Mouse (Mus musculus) intestine, embryonic 16.5 days (tissue): ENCODE results near the gene Cfap97d1. TPM values are rescaled to one million over a fixed set of nuclear protein-coding genes. Genes with fewer than 3 reads are reported as not detected.
A peak's percentile ranks its signal among the peaks of the same experiment; 100 is the strongest.

Source experiments
- ATAC-seq: fragments of 200-750 bp; cut with Nextera tagmentation; 2 replicates; pipeline ENCODE4 v1.8.0; 2017; ENCODE audit warnings: moderate TSS enrichment, moderate library complexity
- H3K27ac ChIP-seq: fragments of 300-500 bp; sonication (generic); 2 replicates; pipeline ENCODE4 v1.5.1; 2014; ENCODE audit warnings: mild to moderate bottlenecking, low read length
- H3K27me3 ChIP-seq: fragments of 300-500 bp; sonication (generic); replicated peaks from 2 replicates; pipeline ENCODE4 v1.6.1; 2014; ENCODE audit warnings: low read length, control low read depth, mixed read lengths; ENCODE audit not compliant: control insufficient read depth, insufficient read depth
- H3K36me3 ChIP-seq: fragments of 300-500 bp; sonication (generic); 2 replicates; pipeline ENCODE4 v1.6.1; 2014; ENCODE audit warnings: low read length, control low read depth; ENCODE audit not compliant: control insufficient read depth, insufficient read depth
- H3K4me1 ChIP-seq: fragments of 300-500 bp; sonication (generic); 2 replicates; pipeline ENCODE4 v1.6.1; 2014; ENCODE audit warnings: low read length, control low read depth, mixed read lengths; ENCODE audit not compliant: control insufficient read depth, insufficient read depth
- H3K4me2 ChIP-seq: fragments of 300-500 bp; sonication (generic); 2 replicates; pipeline ENCODE4 v1.6.1; 2014; ENCODE audit warnings: low read depth, low read length, control low read depth
- H3K4me3 ChIP-seq: fragments of 300-500 bp; sonication (generic); 2 replicates; pipeline ENCODE4 v1.5.1; 2014; ENCODE audit warnings: mild to moderate bottlenecking, low read length
- H3K9ac ChIP-seq: fragments of 300-500 bp; sonication (generic); 2 replicates; pipeline ENCODE4 v1.6.1; 2014; ENCODE audit warnings: low read depth, low read length
- H3K9me3 ChIP-seq: fragments of 300-500 bp; sonication (generic); 2 replicates; pipeline ENCODE4 v1.6.1; 2016; ENCODE audit warnings: low read length, control low read depth; ENCODE audit not compliant: control insufficient read depth
- WGBS: fragments of 180-500 bp; shearing (Covaris S2); extraction: QIAGEN DNeasy Blood & Tissue Kit; methylation state at CpG from one replicate; pipeline ENCODE4 v1.1.7; 2014; 5-methylcytosine and 5-hydroxymethylcytosine counted together
- polyA plus RNA-seq: library from polyadenylated mRNA; unstranded; fragments of >200 nt; fragmentation: Nextera tagmentation; extraction: Ambion mirVana; gene quantifications from 2 replicates; pipeline ENCODE4 v1.2.1, GENCODE M21; 2015

Gene Cfap97d1
- polyA plus RNA-seq, 1 experiment from 2014 or later = not detected

DNA sequence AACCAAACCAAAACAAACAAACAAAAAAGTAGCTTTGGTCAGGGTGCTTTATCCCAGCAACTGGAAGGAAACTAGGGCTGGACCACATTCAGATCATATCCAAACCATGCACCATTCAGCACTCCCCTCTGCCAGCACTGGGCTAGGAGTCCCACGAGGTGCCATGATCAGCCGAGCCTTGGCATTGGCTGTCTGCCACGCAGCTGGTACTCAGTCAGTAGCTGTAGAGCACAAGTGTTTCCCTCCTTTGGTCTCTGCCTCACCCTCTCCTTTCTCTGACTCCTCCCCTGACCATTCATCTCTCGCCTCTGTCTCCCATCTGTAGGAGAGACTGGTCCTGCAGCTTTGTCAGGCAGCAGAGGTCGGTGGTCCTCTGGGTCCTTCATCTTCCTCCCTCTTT is 26.6 kb upstream of the Cfap97d1 start:
- ATAC-seq = no peak
- Histone ChIP-seq H3K4me2 (no peak overlapping the region), H3K9ac (no peak overlapping the region), H3K27ac (no peak overlapping the region), H3K9me3 (no peaks in the 10 kb centered on the region), H3K27me3 (peaks cover 15% of the 10 kb centered on the region), H3K36me3 (no peaks in the 10 kb centered on the region), H3K4me3 (no peak overlapping the region), H3K4me1 (peaks cover 10% of the 10 kb centered on the region)
- WGBS = 60% methylated on average over 5 of the region's 5 CpGs

DNA sequence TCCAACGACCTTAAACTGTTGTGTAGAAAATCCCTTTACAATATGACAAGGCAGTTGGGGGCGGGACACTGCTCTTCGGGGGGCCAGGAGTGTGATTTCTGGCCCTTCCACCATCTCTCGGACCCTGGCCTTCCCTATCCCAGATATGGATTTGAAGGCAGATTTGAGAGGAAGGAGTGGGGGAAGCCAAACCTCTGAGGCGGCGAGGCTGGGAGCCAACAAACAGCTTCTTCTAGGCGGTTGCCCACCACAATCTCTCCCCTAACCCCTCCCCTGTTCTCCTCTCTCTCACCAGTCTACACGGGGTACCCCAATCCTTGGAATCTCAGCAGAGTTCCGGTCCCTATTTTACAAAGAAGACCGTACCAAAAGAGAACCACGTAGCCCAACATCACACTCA is 21.0 kb upstream of the Cfap97d1 start:
- Histone ChIP-seq H3K27ac (no peak overlapping the region), H3K36me3 (no peaks in the 10 kb centered on the region), H3K4me2 (peak overlapping the region; percentile 91; the same call in 1 of the 2 replicates), H3K27me3 (peaks cover 57% of the 10 kb centered on the region), H3K9ac (no peak overlapping the region), H3K4me1 (peaks cover 10% of the 10 kb centered on the region), H3K9me3 (no peaks in the 10 kb centered on the region), H3K4me3 (peak overlapping the region; percentile 56)
- WGBS = 3% methylated on average over 11 of the region's 11 CpGs
- ATAC-seq = no peak

DNA sequence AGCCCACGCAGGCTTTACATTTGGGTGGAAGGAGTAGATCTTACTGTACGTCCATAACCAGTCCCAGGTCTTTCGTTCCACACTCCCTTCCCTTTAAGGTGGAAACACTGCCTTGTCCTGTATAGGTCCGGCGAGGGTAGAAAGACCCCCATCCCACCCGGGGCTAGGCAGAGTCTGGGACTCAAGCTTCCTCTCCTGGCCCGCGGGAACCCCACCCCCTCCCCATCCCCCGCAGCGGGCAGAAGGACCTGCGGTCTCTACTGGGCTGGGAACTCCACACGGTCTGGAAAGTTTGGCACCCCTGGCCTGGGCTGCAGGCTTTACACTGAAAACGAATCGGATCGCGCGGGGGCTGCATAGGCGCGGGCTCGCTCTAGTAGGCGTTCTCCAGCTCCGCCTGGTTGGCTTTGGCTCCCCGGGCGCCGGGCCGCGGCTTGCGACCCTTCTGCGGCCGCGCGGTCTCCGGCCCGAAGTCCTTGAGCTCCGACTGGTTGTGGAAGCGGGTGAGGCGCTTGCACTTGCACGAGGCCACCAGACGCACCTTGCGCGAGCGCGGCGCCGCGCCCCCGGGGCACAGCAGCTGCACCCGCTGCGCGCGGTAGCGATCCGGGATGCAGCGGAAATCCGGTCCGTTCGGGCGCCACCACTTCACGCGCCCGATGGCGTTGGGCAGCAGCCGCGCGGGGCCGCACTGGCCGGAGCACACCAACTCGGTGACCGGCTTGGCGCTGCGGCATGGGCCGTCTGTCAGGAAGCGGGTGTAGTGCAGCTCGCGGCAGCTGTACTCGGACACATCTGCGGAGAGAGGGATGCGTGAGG is 20.4 kb upstream of the Cfap97d1 start:
- H3K9ac ChIP-seq = peak overlapping the region; percentile 60
- H3K36me3 ChIP-seq = no peaks in the 10 kb centered on the region
- peak; percentile 26; the same call in 1 of the 2 replicates for ATAC-seq
- under 1% methylated on average over 78 of the region's 78 CpGs for WGBS
- H3K9me3 ChIP-seq = no peaks in the 10 kb centered on the region
- no peak overlapping the region for H3K27ac ChIP-seq
- peak overlapping the region; percentile 91 for H3K4me2 ChIP-seq
- peaks cover 62% of the 10 kb centered on the region for H3K27me3 ChIP-seq
- H3K4me1 ChIP-seq = peaks cover 14% of the 10 kb centered on the region
- H3K4me3 ChIP-seq = peak overlapping the region; percentile 56

DNA sequence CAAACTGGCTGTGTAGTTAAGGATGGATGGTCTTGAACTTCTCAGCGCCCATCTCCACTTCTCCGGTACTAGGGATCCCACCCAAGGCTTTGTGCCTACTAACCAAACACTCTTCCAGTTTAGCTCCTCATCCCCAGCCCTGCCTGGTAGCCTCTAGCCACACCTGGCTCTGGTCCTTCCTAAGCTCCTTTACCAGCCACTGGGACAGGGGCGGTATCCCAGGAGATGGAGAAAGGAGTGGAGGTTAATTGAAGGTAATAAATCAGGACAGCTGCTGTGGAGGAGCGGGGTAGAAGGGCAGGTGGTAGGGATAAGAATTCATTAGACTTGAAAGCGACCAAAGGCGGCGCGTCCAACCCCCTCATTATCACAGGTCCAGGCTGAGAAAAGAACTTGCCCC is 19.4 kb upstream of the Cfap97d1 start:
- ATAC-seq = peak; percentile 24; the same call in 1 of the 2 replicates
- H3K4me2 ChIP-seq = no peak overlapping the region
- H3K9me3 ChIP-seq = no peaks in the 10 kb centered on the region
- H3K27me3 ChIP-seq = peaks cover 62% of the 10 kb centered on the region
- no peak overlapping the region for H3K4me3 ChIP-seq
- H3K27ac ChIP-seq = no peak overlapping the region
- 12% methylated on average over 8 of the region's 8 CpGs for WGBS
- H3K4me1 ChIP-seq = peaks cover 14% of the 10 kb centered on the region
- H3K9ac ChIP-seq = no peak overlapping the region
- no peaks in the 10 kb centered on the region for H3K36me3 ChIP-seq

DNA sequence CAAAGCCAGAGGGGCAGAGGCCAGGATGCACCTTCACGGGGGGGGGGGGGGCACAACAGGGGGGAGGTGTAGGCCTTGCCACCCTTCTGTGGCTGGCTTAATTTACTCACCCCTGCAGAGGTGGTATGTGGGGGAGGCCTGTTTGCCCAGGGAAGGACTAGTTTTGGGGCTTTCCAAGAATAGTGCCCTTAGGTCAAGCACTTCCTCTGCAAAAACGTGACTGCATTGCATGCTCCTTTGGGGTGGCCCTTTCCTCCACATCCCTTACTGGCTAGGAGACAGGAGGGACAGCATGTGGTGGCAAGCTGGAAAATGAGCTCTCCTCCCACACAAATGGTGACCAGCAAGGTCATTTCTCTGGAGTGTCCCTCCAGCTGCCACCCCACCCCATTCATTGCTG is 18.5 kb upstream of the Cfap97d1 start:
- Histone ChIP-seq H3K9ac (no peak overlapping the region), H3K36me3 (no peaks in the 10 kb centered on the region), H3K9me3 (no peaks in the 10 kb centered on the region), H3K27ac (no peak overlapping the region), H3K4me2 (no peak overlapping the region), H3K4me1 (peaks cover 14% of the 10 kb centered on the region), H3K27me3 (peaks cover 62% of the 10 kb centered on the region), H3K4me3 (no peak overlapping the region)
- no peak for ATAC-seq
- 10% methylated on average over 2 of the region's 2 CpGs for WGBS

DNA sequence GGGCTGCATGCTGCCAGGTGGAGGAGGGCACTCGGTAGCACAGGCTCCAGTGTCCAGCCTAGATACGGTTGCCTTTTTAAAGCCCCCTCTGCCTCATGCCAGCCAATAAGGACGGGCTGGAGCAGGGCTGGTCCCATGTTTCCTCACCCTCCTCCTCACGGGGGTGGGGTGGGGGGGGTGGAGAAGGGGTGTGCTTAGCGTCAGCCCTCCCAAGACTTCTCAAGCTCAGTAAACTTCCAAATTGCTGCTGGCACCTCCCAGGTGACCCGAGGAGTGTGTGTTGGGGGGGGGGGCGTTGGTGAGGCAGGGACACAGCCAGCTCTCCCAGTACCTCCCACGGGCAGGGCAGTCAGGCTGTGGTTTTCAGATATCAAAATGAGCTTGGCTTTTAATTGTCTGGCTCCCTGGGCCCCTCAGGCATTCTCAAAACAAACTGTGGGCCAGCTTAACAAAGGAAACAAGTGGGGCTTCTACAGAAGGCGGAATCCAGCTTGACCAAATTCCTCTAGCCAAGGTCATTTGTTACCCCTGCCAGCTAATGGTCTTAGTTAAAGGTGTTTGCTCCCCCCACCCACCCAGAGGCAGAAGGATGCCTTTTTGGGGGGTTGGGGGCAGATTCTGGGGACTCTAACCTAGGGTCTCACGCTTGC is 17.0 kb upstream of the Cfap97d1 start, which contains the start of gene Sost:
Sost (minus strand) TSS at position 51 of the 650 bp plus-strand sequence.
- H3K4me3 ChIP-seq = no peak within 1 kb of the TSS
- H3K9ac ChIP-seq = no peak within 1 kb of the TSS
- 29% methylated on average over 10 of the region's 10 CpGs for WGBS
- no peak within 1 kb of the TSS for H3K27ac ChIP-seq
- H3K27me3 ChIP-seq = peaks cover 49% of the 10 kb centered on the region
- H3K36me3 ChIP-seq = no peaks in the 10 kb centered on the region
- no peak within 1 kb of the TSS for H3K4me2 ChIP-seq
- no peak for ATAC-seq
- peaks cover 14% of the 10 kb centered on the region for H3K4me1 ChIP-seq
- H3K9me3 ChIP-seq = no peaks in the 10 kb centered on the region

DNA sequence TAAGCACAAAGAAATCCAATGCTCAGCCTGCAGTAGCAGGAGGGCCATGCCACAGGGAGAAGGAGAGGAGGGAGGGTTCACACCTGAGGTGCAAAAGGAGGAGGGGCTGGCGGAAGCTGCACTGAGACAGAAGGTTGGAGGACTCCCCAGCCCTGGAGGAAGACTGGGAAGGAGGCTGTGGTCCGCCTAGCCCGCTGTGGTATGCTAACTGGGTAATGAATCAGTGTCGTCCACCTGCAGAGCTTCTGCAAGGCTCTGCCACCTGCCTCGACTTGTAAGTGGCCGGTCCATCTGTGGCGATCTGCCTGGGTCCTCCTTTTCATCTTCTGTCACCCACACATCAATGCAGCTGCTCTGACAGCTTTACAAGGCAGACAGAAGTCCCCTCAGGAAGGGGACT is 15.8 kb upstream of the Cfap97d1 start:
- WGBS = 23% methylated on average over 7 of the region's 7 CpGs
- Histone ChIP-seq H3K36me3 (no peaks in the 10 kb centered on the region), H3K4me1 (peaks cover 14% of the 10 kb centered on the region), H3K9me3 (no peaks in the 10 kb centered on the region), H3K27ac (no peak overlapping the region), H3K4me2 (no peak overlapping the region), H3K27me3 (peaks cover 40% of the 10 kb centered on the region), H3K4me3 (no peak overlapping the region), H3K9ac (no peak overlapping the region)
- no peak; the same call in 1 of the 2 replicates for ATAC-seq

DNA sequence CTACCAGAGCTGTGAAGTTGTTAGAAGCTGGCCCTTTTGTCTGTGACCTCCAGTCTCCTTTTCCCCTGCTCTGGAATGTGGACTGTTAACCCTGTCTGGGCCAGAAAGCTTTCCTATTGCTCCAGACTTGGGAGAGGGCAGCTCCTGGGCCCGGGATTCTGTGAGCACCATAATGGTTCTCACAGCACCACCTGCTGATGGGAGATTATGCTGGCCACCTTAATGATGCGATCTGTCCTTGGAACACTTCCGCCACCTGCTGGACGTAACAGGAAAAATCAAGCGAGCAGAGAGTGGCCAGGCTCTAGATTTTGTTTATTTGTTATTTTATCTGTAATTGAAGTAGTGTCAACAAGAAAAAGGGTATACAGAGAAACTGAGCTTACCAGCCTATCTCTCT is 15.3 kb upstream of the Cfap97d1 start:
- Histone ChIP-seq H3K4me1 (peaks cover 9% of the 10 kb centered on the region; the same call in 1 of the 2 replicates), H3K4me2 (no peak overlapping the region), H3K9me3 (no peaks in the 10 kb centered on the region), H3K36me3 (0 out of 2 replicates have a peak, but pooled peaks cover 3% of the 10 kb centered on the region), H3K4me3 (no peak overlapping the region), H3K27me3 (peaks cover 36% of the 10 kb centered on the region), H3K27ac (no peak overlapping the region), H3K9ac (no peak overlapping the region)
- peak; percentile 45; the same call in 1 of the 2 replicates for ATAC-seq
- 0% methylated on average over 5 of the region's 5 CpGs for WGBS

DNA sequence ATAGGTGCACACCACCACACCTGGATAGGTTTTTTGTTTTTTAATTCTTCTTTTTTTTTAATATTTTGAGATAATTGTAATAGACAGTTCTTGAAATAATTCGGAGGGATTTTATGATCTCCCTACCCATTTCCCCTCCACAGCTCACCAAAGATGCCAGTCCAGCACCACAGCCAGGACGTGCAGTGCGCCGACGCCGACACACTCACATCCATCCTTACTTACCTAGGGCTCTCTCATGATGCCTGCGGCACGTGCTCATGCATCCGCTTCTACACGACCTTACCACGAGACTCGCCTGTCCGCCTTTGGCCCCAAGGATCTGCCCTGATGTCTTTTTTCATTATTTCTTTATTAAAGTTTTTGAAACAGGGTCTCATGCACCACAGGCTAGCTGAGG is 14.2 kb upstream of the Cfap97d1 start:
- no peaks in the 10 kb centered on the region for H3K9me3 ChIP-seq
- peaks cover 25% of the 10 kb centered on the region for H3K27me3 ChIP-seq
- 80% methylated on average over 13 of the region's 13 CpGs for WGBS
- no peak overlapping the region for H3K27ac ChIP-seq
- no peak overlapping the region for H3K4me3 ChIP-seq
- H3K36me3 ChIP-seq = 0 out of 2 replicates have a peak, but pooled peaks cover 4% of the 10 kb centered on the region
- H3K4me2 ChIP-seq = no peak overlapping the region
- ATAC-seq = no peak
- no peak overlapping the region for H3K9ac ChIP-seq
- 0 out of 2 replicates have a peak, but pooled peaks cover 4% of the 10 kb centered on the region for H3K4me1 ChIP-seq
